ENCODE assay signal across 8 mouse cellular contexts in the genomic region with DNA sequence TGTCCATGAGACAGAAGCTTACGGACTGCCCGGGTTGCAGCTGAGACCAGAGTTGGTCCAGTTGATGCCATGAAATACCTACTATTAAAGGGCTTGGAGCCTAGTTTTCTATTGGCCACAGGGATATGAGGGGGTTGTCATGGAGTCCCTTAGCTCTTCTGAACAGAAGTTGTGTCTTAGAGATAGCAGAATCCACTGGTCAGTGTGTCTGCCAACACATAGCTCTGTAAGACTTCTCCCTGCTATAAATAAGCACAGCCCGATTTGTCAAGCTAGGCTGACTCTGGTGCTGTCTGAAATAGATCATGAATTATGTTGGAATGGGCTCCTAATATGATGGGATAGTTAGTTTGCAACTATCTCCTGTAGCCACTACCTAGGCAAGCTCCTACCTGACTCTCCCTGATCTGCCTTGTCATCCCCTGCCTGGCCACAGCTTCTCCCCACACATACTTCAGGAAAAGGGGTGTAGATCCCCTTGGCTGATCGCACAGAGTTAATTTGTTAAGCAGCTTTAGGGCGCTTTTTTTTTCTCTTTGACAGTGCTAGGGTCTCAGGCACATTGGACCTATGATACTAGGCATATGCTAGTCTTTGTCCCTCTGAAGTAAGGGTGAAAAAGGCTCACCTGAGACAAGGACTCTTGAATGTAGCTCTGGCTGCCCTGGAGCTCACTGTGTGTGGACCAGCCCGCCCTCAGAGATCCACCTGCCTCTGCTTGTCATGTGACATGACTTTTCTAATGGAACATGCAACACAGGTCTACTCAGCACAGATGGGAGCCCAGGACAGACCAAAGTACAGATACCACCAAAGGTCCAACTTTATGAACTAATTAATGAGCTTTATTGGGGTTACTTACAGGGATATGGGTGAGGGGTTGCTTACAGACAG. TPM values are rescaled to one million over a fixed set of nuclear protein-coding genes. Genes with fewer than 3 reads are reported as not detected.
A peak's percentile ranks its signal among the peaks of the same experiment; 100 is the strongest.
DNase-seq lines count a peak whose midpoint lies in the region; ATAC-seq and TF ChIP-seq lines count a peak whose summit lies in the region.

No protein-coding gene starts in this region.

- ATAC-seq in forebrain, embryonic 16.5 days = no peak
- no peak for ATAC-seq in kidney, postnatal 0 days (replicated peaks; ENCODE audit: low FRiP score, low read depth)
- no peak for ATAC-seq in neural tube, embryonic 12.5 days (ENCODE audit: low FRiP score, low read depth)

- TF ChIP-seq CTCF in kidney, postnatal 0 days (IDR thresholded peaks at IDR 0.05; ENCODE audit: low read depth) = no peak

- peaks cover 9% of the 10 kb centered on the region; the same call in 1 of the 2 replicates for H3K36me3 ChIP-seq in forebrain, embryonic 16.5 days (ENCODE audit: control insufficient read depth, insufficient read depth)
- peaks cover 23% of the 10 kb centered on the region for H3K36me3 ChIP-seq in kidney, postnatal 0 days (ENCODE audit: insufficient read depth, low read length)
- peaks cover 37% of the 10 kb centered on the region for H3K36me3 ChIP-seq in neural tube, embryonic 12.5 days

- peak; percentile 26 to 33 for DNase-seq in kidney, adult 8-10 months
- DNase-seq in kidney, postnatal 4 days = no peak
- no peak for DNase-seq in kidney, postnatal 0 days (ENCODE audit: low spot score)
- no peak for DNase-seq in thymus, postnatal 0 days (ENCODE audit: low spot score)
- no peak for DNase-seq in cerebellum, adult 8-10 months
- no peak for DNase-seq in right cerebral cortex, postnatal 10 days (ENCODE audit: low spot score in 2 of 2)

- H3K4me2 ChIP-seq in forebrain, embryonic 16.5 days (ENCODE audit: low read length) = peak overlapping the region; percentile 81
- H3K4me2 ChIP-seq in kidney, postnatal 0 days (ENCODE audit: low read length) = peak overlapping the region; percentile 79
- peak overlapping the region; percentile 88 for H3K4me2 ChIP-seq in neural tube, embryonic 12.5 days (replicated peaks)

- H3K9me3 ChIP-seq in forebrain, embryonic 16.5 days (ENCODE audit: control insufficient read depth, low read length) = no peaks in the 10 kb centered on the region
- no peaks in the 10 kb centered on the region for H3K9me3 ChIP-seq in kidney, postnatal 0 days (replicated peaks; ENCODE audit: low read length)
- H3K9me3 ChIP-seq in neural tube, embryonic 12.5 days = no peaks in the 10 kb centered on the region

- WGBS in forebrain, embryonic 16.5 days = 82% methylated on average over 6 of the region's 6 CpGs
- WGBS in kidney, postnatal 0 days = 63% methylated on average over 6 of the region's 6 CpGs
- WGBS in neural tube, embryonic 12.5 days = 82% methylated on average over 6 of the region's 6 CpGs

- peaks cover 25% of the 10 kb centered on the region for H3K4me1 ChIP-seq in forebrain, embryonic 16.5 days (replicated peaks; ENCODE audit: control insufficient read depth, insufficient read depth, low read length)
- peaks cover 17% of the 10 kb centered on the region for H3K4me1 ChIP-seq in kidney, postnatal 0 days (replicated peaks; ENCODE audit: insufficient read depth, low read length)
- H3K4me1 ChIP-seq in neural tube, embryonic 12.5 days = peaks cover 25% of the 10 kb centered on the region

- no peaks in the 10 kb centered on the region for H3K27me3 ChIP-seq in forebrain, embryonic 16.5 days (replicated peaks; ENCODE audit: control insufficient read depth, insufficient read depth, low read length)
- no peaks in the 10 kb centered on the region for H3K27me3 ChIP-seq in kidney, postnatal 0 days (ENCODE audit: insufficient read depth, low read length)
- H3K27me3 ChIP-seq in neural tube, embryonic 12.5 days (replicated peaks) = no peaks in the 10 kb centered on the region

- H3K9ac ChIP-seq in forebrain, embryonic 16.5 days (replicated peaks; ENCODE audit: low read depth, low read length) = no peak overlapping the region
- 0 out of 2 replicates have a peak overlapping the region, but pooled peaks have one; percentile 54 for H3K9ac ChIP-seq in kidney, postnatal 0 days (ENCODE audit: low read depth, low read length)
- H3K9ac ChIP-seq in neural tube, embryonic 12.5 days = peak overlapping the region; percentile 51; the same call in 1 of the 2 replicates

- peak overlapping the region; percentile 68 for H3K4me3 ChIP-seq in forebrain, embryonic 16.5 days (replicated peaks; ENCODE audit: low read length)
- peak overlapping the region; percentile 50; the same call in 1 of the 2 replicates for H3K4me3 ChIP-seq in kidney, postnatal 0 days (replicated peaks; ENCODE audit: low read depth, low read length)
- 0 out of 2 replicates have a peak overlapping the region, but pooled peaks have one; percentile 3 for H3K4me3 ChIP-seq in neural tube, embryonic 12.5 days

- H3K27ac ChIP-seq in forebrain, embryonic 16.5 days (ENCODE audit: low read length) = no peak overlapping the region
- H3K27ac ChIP-seq in kidney, postnatal 0 days = no peak overlapping the region
- H3K27ac ChIP-seq in neural tube, embryonic 12.5 days = no peak overlapping the region

RNA-seq across cellular contexts. Expression of a gene that starts 22.8 kb away (rescaled TPM):
- 28.5 and 34.5 TPM in 2 replicates for polyA plus RNA-seq in forebrain, embryonic 16.5 days (2015; fragmentation: Nextera tagmentation; extraction: Ambion mirVana)
- 28.2 and 29.7 TPM in 2 replicates for polyA plus RNA-seq in kidney, postnatal 0 days (2015; fragmentation: Nextera tagmentation; extraction: Ambion mirVana)
- polyA plus RNA-seq in neural tube, embryonic 12.5 days (2016; fragmentation: Nextera tagmentation; extraction: Ambion mirVana) = 27.5 and 28.1 TPM in 2 replicates
- 26.1 and 26.4 TPM in 2 replicates for polyA plus RNA-seq in thymus, postnatal 0 days (2015; fragmentation: Nextera tagmentation; extraction: Ambion mirVana)

RNA-seq across cellular contexts. Expression of a gene that starts 38.5 kb away (rescaled TPM):
- polyA plus RNA-seq in forebrain, embryonic 16.5 days (2015; fragmentation: Nextera tagmentation; extraction: Ambion mirVana) = not detected in 2 replicates
- polyA plus RNA-seq in kidney, postnatal 0 days (2015; fragmentation: Nextera tagmentation; extraction: Ambion mirVana) = not detected in 2 replicates
- polyA plus RNA-seq in neural tube, embryonic 12.5 days (2016; fragmentation: Nextera tagmentation; extraction: Ambion mirVana) = not detected in 2 replicates
- not detected in 2 replicates for polyA plus RNA-seq in thymus, postnatal 0 days (2015; fragmentation: Nextera tagmentation; extraction: Ambion mirVana)

RNA-seq across cellular contexts. Expression of a gene that starts 51.6 kb away (rescaled TPM):
- 4.5 and 5.3 TPM in 2 replicates for polyA plus RNA-seq in forebrain, embryonic 16.5 days (2015; fragmentation: Nextera tagmentation; extraction: Ambion mirVana)
- polyA plus RNA-seq in kidney, postnatal 0 days (2015; fragmentation: Nextera tagmentation; extraction: Ambion mirVana) = 28.7 and 31.6 TPM in 2 replicates
- 20.1 and 24.6 TPM in 2 replicates for polyA plus RNA-seq in neural tube, embryonic 12.5 days (2016; fragmentation: Nextera tagmentation; extraction: Ambion mirVana)
- polyA plus RNA-seq in thymus, postnatal 0 days (2015; fragmentation: Nextera tagmentation; extraction: Ambion mirVana) = 2.3 and 3.7 TPM in 2 replicates

RNA-seq across cellular contexts. Expression of a gene that starts 58.1 kb away (rescaled TPM):
- 0.11 TPM in 2 replicates for polyA plus RNA-seq in forebrain, embryonic 16.5 days (2015; fragmentation: Nextera tagmentation; extraction: Ambion mirVana)
- polyA plus RNA-seq in kidney, postnatal 0 days (2015; fragmentation: Nextera tagmentation; extraction: Ambion mirVana) = 0.32 and 0.41 TPM in 2 replicates
- 0.41 and 0.45 TPM in 2 replicates for polyA plus RNA-seq in neural tube, embryonic 12.5 days (2016; fragmentation: Nextera tagmentation; extraction: Ambion mirVana)
- polyA plus RNA-seq in thymus, postnatal 0 days (2015; fragmentation: Nextera tagmentation; extraction: Ambion mirVana) = 0.18 and 0.23 TPM in 2 replicates

Comparison
In these comparisons a context has a peak if more than half of its experiments do, and no peak if none do; other contexts are left out.
1. DNase-seq: peak in kidney, adult 8-10 months (2 of 2); none in kidney, postnatal 4 days (0 of 2), kidney, postnatal 0 days (single experiment), thymus, postnatal 0 days (single experiment), cerebellum, adult 8-10 months (single experiment) and right cerebral cortex, postnatal 10 days (0 of 2).
2. H3K4me3 ChIP-seq: peak in every context shown above with its lines; median percentile 68 in forebrain, embryonic 16.5 days; 50 in kidney, postnatal 0 days; 3 in neural tube, embryonic 12.5 days.
3. Peak in every context shown above with its lines, with median percentiles within 50 percentile points of each other: H3K4me2 ChIP-seq.